Mouse (Mus musculus) MEL (cell line): ENCODE results near the gene Fance.

Experiments
- CTCF ChIP-seq, 3 experiments: IDR thresholded peaks in 2 of 3; conservative IDR thresholded peaks in 1 of 3; 2 replicates each; pipeline ENCODE4 v1.5.1; 2011 to 2012; ENCODE audit warnings: low read length in 3 of 3, low read depth in 2 of 3, mild to moderate bottlenecking in 2 of 3, improper control_type of control experiment in 1 of 3, inconsistent platforms in 1 of 3, mixed read lengths in 1 of 3, moderate library complexity in 1 of 3; ENCODE audit not compliant: control insufficient read depth in 1 of 3, insufficient read depth in 1 of 3, poor library complexity in 1 of 3, severe bottlenecking in 1 of 3
- ELF1 ChIP-seq: IDR thresholded peaks from 2 replicates; pipeline ENCODE4 v1.6.1; 2014; ENCODE audit warnings: low read depth, mild to moderate bottlenecking, inconsistent platforms, low read length, improper control_type of control experiment, moderate library complexity
- EP300 ChIP-seq, 2 experiments: IDR thresholded peaks; 2 replicates each; pipeline ENCODE4 v1.6.1; 2011; ENCODE audit warnings: improper control_type of control experiment in 2 of 2, low read length in 2 of 2, low read depth in 1 of 2, mild to moderate bottlenecking in 1 of 2
- HCFC1 ChIP-seq: IDR thresholded peaks from 2 replicates; pipeline ENCODE4 v1.6.1; 2012; ENCODE audit warnings: low read depth, mild to moderate bottlenecking, inconsistent platforms, low read length, improper control_type of control experiment, moderate library complexity
- MAX ChIP-seq: IDR thresholded peaks from 2 replicates; pipeline ENCODE4 v1.6.1; 2011; ENCODE audit warnings: low read length, improper control_type of control experiment
- NELFE ChIP-seq: IDR thresholded peaks from 2 replicates; pipeline ENCODE4 v1.6.1; 2011; ENCODE audit warnings: low read depth, low read length, improper control_type of control experiment
- NRF1 ChIP-seq: IDR thresholded peaks from 2 replicates; pipeline ENCODE4 v1.6.1; 2014; ENCODE audit warnings: low read depth, mild to moderate bottlenecking, inconsistent platforms, low read length, improper control_type of control experiment, moderate library complexity; ENCODE audit not compliant: poor library complexity, insufficient read depth, severe bottlenecking
- POLR2A ChIP-seq, 2 experiments: IDR thresholded peaks; 2 replicates each; pipeline ENCODE4 v1.6.1; 2011 to 2012; ENCODE audit warnings: low read length in 2 of 2, mild to moderate bottlenecking in 2 of 2, control low read depth in 1 of 2, improper control_type of control experiment in 1 of 2, low read depth in 1 of 2, moderate library complexity in 1 of 2; ENCODE audit not compliant: control insufficient read depth in 1 of 2, insufficient read depth in 1 of 2, poor library complexity in 1 of 2
- ZC3H11A ChIP-seq: IDR thresholded peaks from 2 replicates; pipeline ENCODE4 v1.6.1; 2012; ENCODE audit warnings: low read depth, mild to moderate bottlenecking, inconsistent platforms, low read length, improper control_type of control experiment
- ZNF384 ChIP-seq: IDR thresholded peaks from 2 replicates; pipeline ENCODE4 v1.6.1; 2012; ENCODE audit warnings: low read depth, mild to moderate bottlenecking, inconsistent platforms, low read length, improper control_type of control experiment

DNA sequence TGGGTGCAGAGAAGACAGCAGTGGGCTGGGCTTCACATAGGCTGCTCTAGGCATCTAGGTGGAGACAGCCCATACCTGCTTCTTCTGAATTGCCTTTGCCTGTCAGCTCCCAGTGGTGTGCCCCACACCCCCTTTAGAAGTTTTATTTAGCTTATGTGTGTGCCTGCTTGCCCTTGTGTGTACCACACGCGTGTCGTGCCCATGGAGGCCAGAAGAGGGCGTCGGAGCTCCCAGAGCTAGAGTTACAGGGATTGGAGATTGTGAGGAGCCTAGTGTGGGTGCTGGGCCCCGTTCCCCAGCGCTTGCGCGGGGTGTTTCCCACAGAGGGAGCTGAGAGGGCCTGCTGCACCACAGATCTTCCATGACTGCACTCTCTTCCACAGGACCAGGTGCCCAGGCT lies 3.2 kb downstream of the Fance start:
- TF ChIP-seq EP300 (IDR thresholded peaks at IDR 0.05; ENCODE audit: low read depth in 1 of 2, low read length in 2 of 2) (no peak), ELF1 (no peak), CTCF (IDR thresholded peaks at IDR 0.05 in 2 of 3, conservative IDR thresholded peaks at IDR 0.05 in 1 of 3; ENCODE audit: control insufficient read depth in 1 of 3, insufficient read depth in 1 of 3, low read depth in 2 of 3, low read length in 3 of 3, poor library complexity in 1 of 3, severe bottlenecking in 1 of 3) (peak; percentile 33 to 58 (median 33); a peak in 5 of 6 replicates), MAX (no peak), HCFC1 (no peak), POLR2A (IDR thresholded peaks at IDR 0.05; ENCODE audit: control insufficient read depth in 1 of 2, insufficient read depth in 1 of 2, low read depth in 1 of 2, low read length in 2 of 2, poor library complexity in 1 of 2) (no peak), NRF1 (no peak), ZNF384 (no peak), ZC3H11A (no peak), NELFE (no peak)
